ENCODE assay signal across 9 mouse cellular contexts in genomic region chr9:40811860-40812259, GRCm38 (mm10). TPM values are rescaled to one million over a fixed set of nuclear protein-coding genes. Genes with fewer than 3 reads are reported as not detected.
DNase-seq lines count a peak whose midpoint lies in the region.
"Had no signal": no experiment of that assay in that cellular context is flagged by ENCODE, and none has a peak within 500 bp of the region (broad histone marks: within the 10 kb centered on the region; RNA-seq: fewer than 3 reads in every experiment).

No protein-coding gene starts in this region.

- no peak overlapping the region for H3K4me3 ChIP-seq in macrophage (ENCODE audit: inconsistent target)
- H3K4me3 ChIP-seq: neural tube, embryonic 13.5 days had no signal

- DNase-seq in cerebellum, adult 9-10 months: peak; percentile 66
- no peak for DNase-seq in cerebellum, adult 9-11 months
- peak; percentile 52 for DNase-seq in left cerebral cortex, postnatal 4 days
- DNase-seq in left cerebral cortex, postnatal 25 days (ENCODE audit: low spot score in 2 of 2): no peak
- DNase-seq in ES-CJ7 (ENCODE audit: low read depth, low spot score): peak; percentile 90
- DNase-seq in adrenal gland, adult 18-20 months (ENCODE audit: low spot score in 2 of 2): no peak
- no peak for DNase-seq in neural tube, embryonic 10.5 days (ENCODE audit: extremely low spot score, low spot score)

- intact Hi-C loops in left cerebral cortex, postnatal 4 days (cut with DNase I): no loop called here
- intact Hi-C loops in left cerebral cortex, postnatal 25 days (cut with DNase I): no loop called here

- no peaks in the 10 kb centered on the region for H3K36me3 ChIP-seq in macrophage (ENCODE audit: inconsistent target)

- no peaks in the 10 kb centered on the region for H3K79me2 ChIP-seq in macrophage (ENCODE audit: inconsistent target)

- 77% methylated on average over 2 of the region's 2 CpGs for WGBS in macrophage (ENCODE audit: missing documents)

- peak overlapping the region; percentile 47; the same call in 1 of the 2 replicates for H3K27ac ChIP-seq in macrophage
- H3K27ac ChIP-seq: neural tube, embryonic 13.5 days had no signal

RNA-seq across cellular contexts. Expression of gene Hspa8, which starts 11.1 kb away (rescaled TPM):
- 1,000 to 10,000 TPM; 2,038 to 2,082 TPM for total RNA-seq in left cerebral cortex, postnatal 4 days (2021)
- 1,000 to 10,000 TPM; 2,412 to 2,535 TPM for total RNA-seq in left cerebral cortex, postnatal 25 days (2021)
- 100 to 1,000 TPM; 183 to 800 (median 346) TPM for total RNA-seq in macrophage (2018; cell fraction: chromatin; rRNA removed)
- 1,000 to 10,000 TPM; 1,453 to 2,341 (median 1,907) TPM for total RNA-seq in macrophage (2018; cell fraction: cytosol; rRNA removed)
- total RNA-seq in macrophage (2018; cell fraction: nucleus; rRNA removed): 1,000 to 10,000 TPM in 10 of 26 experiments, 100 to 1,000 TPM in 16; 433 to 1,679 (median 948) TPM
- polyA plus RNA-seq in macrophage (2018): 1,550 to 2,580 TPM (median 2,450 TPM) in 3 replicates
- total RNA-seq in adrenal gland, adult 18-20 months (2021): 1,000 to 10,000 TPM; 3,946 to 4,032 TPM

Comparison
In these comparisons a context has a peak if more than half of its experiments do, and no peak if none do; other contexts are left out.
1. DNase-seq: peak in cerebellum, adult 9-10 months (single experiment), left cerebral cortex, postnatal 4 days (single experiment) and ES-CJ7 (single experiment); none in cerebellum, adult 9-11 months (single experiment), left cerebral cortex, postnatal 25 days (0 of 2), adrenal gland, adult 18-20 months (0 of 2) and neural tube, embryonic 10.5 days (single experiment).